Mouse (Mus musculus) forebrain, embryonic 14.5 days (tissue): ENCODE data around the gene Gcnt4. TPM values are rescaled to one million over a fixed set of nuclear protein-coding genes. Genes with fewer than 3 reads are reported as not detected.

ENCODE experiments used
- ATAC-seq: fragments of 200-750 bp; cut with Nextera tagmentation; 2 replicates; pipeline ENCODE4 v1.8.0; 2017; ENCODE audit warnings: mild to moderate bottlenecking, moderate library complexity
- DNase-seq: peaks from one replicate; pipeline ENCODE4 v3.0.0-alpha.2; 2015; ENCODE audit warnings: low spot score
- H3K27ac ChIP-seq: fragments of 300-500 bp; sonication (generic); 2 replicates; pipeline ENCODE4 v1.5.1; 2014; ENCODE audit warnings: low read depth, mild to moderate bottlenecking, control low read depth, low read length, moderate library complexity
- H3K27me3 ChIP-seq: fragments of 300-500 bp; sonication (generic); replicated peaks from 2 replicates; pipeline ENCODE4 v1.6.1; 2014; ENCODE audit warnings: low read length, control low read depth, mixed read lengths; ENCODE audit not compliant: control insufficient read depth, insufficient read depth
- H3K36me3 ChIP-seq: fragments of 300-500 bp; sonication (generic); 2 replicates; pipeline ENCODE4 v1.6.1; 2014; ENCODE audit warnings: low read length, control low read depth; ENCODE audit not compliant: control insufficient read depth, insufficient read depth
- H3K4me1 ChIP-seq: fragments of 300-500 bp; sonication (generic); 2 replicates; pipeline ENCODE4 v1.6.1; 2014; ENCODE audit warnings: antibody characterized with exemption, low read length, control low read depth; ENCODE audit not compliant: control insufficient read depth, insufficient read depth
- H3K4me2 ChIP-seq: fragments of 300-500 bp; sonication (generic); 2 replicates; pipeline ENCODE4 v1.6.1; 2014; ENCODE audit warnings: mild to moderate bottlenecking, control low read depth, low read length
- H3K4me3 ChIP-seq: fragments of 300-500 bp; sonication (generic); 2 replicates; pipeline ENCODE4 v1.5.1; 2014; ENCODE audit warnings: low read depth, low read length, control low read depth
- H3K9ac ChIP-seq: fragments of 300-500 bp; sonication (generic); 2 replicates; pipeline ENCODE4 v1.6.1; 2014; ENCODE audit warnings: mild to moderate bottlenecking, low read length, control low read depth, moderate library complexity
- H3K9me3 ChIP-seq: fragments of 300-500 bp; sonication (generic); replicated peaks from 2 replicates; pipeline ENCODE4 v1.6.1; 2016; ENCODE audit warnings: low read length, control low read depth, mixed read lengths; ENCODE audit not compliant: control insufficient read depth
- WGBS: fragments of 180-500 bp; shearing (Covaris S2); extraction: QIAGEN DNeasy Blood & Tissue Kit; methylation state at CpG from one replicate; pipeline ENCODE4 v1.1.7; 2014; 5-methylcytosine and 5-hydroxymethylcytosine counted together
- polyA plus RNA-seq: library from polyadenylated mRNA; unstranded; fragments of >200 nt; fragmentation: Nextera tagmentation; extraction: Ambion mirVana; gene quantifications from 2 replicates; pipeline ENCODE4 v1.2.1, GENCODE M21; 2014

Gene Gcnt4
- polyA plus RNA-seq, 1 experiment from 2014 or later: 0.08 TPM

DNA sequence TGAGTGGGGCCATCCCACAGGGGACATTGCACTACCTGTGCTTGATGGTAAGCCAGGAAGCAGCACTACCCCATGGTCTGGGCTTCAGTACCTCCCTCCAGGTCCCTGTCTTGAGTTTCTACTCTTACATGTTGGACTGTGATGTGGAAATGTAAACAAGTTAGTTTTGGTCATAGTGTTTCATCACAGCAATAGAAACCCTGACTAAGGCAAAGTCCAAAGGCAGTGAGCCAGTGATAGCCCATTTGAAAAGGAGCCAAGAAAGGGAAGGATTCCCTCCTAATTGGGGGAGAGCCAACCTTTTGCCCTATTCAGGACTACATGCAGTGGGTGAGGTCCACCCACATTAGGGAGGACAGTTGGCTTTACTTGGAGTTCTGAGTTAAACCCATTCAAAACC is 56.1 kb downstream of the Gcnt4 start:
- H3K27me3 ChIP-seq: no peaks in the 10 kb centered on the region
- DNase-seq (no peak), ATAC-seq (no peak)
- no peaks in the 10 kb centered on the region for H3K9me3 ChIP-seq
- H3K4me3 ChIP-seq: no peak overlapping the region
- no peak overlapping the region for H3K4me2 ChIP-seq
- H3K36me3 ChIP-seq: no peaks in the 10 kb centered on the region
- no peak overlapping the region for H3K9ac ChIP-seq
- H3K4me1 ChIP-seq: no peaks in the 10 kb centered on the region
- H3K27ac ChIP-seq: no peak overlapping the region

DNA sequence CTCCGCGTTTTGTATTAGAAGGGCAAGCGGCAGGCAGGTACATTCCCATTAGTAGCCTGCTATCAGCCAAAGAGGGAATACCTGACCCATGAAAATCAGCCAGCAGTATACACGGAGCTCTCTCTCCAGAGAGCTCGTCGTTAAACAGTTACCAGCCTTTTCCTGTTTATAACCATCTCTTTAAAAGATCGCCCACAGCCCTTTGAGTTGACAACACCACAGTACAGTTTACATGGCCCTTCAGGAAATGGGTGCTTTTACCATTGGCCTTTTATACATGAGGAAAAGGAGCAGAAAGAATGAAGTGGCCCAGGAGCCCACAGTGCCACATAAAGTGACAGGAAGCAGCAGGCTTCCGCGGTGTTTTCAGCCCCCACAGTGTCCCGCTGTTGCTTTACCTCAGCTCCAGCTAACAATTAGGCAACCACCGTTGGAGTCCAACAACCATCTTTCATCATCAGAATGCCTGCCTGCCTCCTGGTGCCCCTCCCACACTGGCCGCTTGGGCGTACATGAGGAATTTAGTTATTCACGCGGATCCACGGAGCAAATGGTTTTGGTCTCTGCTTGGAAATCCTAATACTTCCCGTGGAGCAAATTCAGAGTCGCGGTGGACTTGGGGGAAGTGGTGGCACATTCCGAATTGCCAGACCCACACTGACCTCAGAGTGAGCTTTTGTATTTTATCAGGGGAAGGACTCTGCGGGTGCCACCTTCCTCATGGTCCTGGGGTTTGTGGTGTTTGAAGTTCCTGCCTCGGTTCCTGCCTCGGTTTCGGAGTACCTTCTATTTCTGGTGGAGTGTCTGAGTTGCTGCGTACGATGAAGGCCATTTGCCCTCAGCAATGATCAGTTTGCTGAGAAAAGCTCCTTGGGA is 59.0 kb downstream of the Gcnt4 start:
- Histone ChIP-seq H3K27ac (no peak overlapping the region), H3K27me3 (no peaks in the 10 kb centered on the region), H3K4me1 (no peaks in the 10 kb centered on the region), H3K9ac (no peak overlapping the region), H3K4me3 (no peak overlapping the region), H3K4me2 (no peak overlapping the region), H3K36me3 (no peaks in the 10 kb centered on the region), H3K9me3 (no peaks in the 10 kb centered on the region)
- ATAC-seq (no peak), DNase-seq (no peak)
- WGBS: 61% methylated on average over 26 of the region's 26 CpGs

DNA sequence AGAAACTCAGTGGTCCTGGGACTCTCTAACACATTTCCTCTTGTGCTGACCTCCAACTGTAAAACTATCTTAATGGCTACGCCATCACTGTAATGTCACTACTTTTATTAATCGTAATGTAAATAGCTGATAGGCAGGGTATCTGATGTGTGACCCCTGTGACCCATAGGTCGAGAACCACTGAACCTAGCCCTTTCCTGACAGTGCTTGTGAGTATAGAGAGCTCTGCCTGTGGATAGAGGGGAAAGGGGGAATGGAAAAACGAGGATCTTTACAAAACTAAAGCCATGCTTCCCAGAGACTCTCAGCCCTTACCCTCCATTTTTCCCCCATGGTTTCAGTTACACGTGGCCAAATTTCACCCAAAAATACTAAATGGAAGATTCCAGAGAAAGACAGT is 60.2 kb downstream of the Gcnt4 start:
- Histone ChIP-seq H3K4me1 (no peaks in the 10 kb centered on the region), H3K4me2 (no peak overlapping the region), H3K36me3 (no peaks in the 10 kb centered on the region), H3K27me3 (no peaks in the 10 kb centered on the region), H3K27ac (no peak overlapping the region), H3K9ac (no peak overlapping the region), H3K9me3 (no peaks in the 10 kb centered on the region), H3K4me3 (no peak overlapping the region)
- DNase-seq (no peak), ATAC-seq (no peak)
- WGBS: 84% methylated on average over 5 of the region's 5 CpGs

DNA sequence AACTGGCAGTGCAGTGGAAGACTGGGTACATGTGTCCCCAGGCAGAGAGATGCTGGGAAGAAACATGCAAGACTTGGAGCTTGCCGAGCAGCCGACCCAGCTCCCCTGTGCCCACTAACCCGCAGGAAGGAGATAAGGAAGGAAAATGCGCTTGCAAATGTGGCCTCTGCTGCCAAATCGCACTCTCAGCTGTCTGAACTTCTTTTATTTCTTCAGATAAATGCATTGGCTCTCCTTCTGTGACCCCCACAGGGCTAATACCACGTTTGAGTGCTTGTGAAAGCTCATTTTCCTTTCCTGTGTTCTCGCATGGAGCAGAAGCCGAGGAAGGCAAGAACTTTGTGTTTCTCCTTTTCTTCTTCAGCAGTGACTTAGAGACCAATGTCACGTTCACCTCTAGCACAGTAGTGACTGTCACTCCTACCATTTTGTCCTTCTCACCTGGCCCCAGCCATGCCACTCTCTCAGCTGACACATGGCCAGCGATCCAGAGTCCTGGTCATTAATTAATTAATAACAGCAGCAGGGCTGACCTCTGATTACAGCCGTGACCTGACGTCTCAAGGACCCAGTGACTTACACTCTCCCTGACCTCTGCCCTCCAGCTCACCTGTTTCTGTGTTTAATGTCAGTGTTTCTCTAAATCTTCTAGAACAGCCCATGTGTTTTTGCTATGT is 61.2 kb downstream of the Gcnt4 start:
- H3K27me3 ChIP-seq: no peaks in the 10 kb centered on the region
- no peak for ATAC-seq
- no peak overlapping the region for H3K9ac ChIP-seq
- H3K27ac ChIP-seq: no peak overlapping the region
- no peaks in the 10 kb centered on the region for H3K36me3 ChIP-seq
- no peak for DNase-seq
- H3K4me3 ChIP-seq: no peak overlapping the region
- H3K4me1 ChIP-seq: no peaks in the 10 kb centered on the region
- H3K9me3 ChIP-seq: no peaks in the 10 kb centered on the region
- WGBS: 59% methylated on average over 12 of the region's 12 CpGs
- H3K4me2 ChIP-seq: no peak overlapping the region

DNA sequence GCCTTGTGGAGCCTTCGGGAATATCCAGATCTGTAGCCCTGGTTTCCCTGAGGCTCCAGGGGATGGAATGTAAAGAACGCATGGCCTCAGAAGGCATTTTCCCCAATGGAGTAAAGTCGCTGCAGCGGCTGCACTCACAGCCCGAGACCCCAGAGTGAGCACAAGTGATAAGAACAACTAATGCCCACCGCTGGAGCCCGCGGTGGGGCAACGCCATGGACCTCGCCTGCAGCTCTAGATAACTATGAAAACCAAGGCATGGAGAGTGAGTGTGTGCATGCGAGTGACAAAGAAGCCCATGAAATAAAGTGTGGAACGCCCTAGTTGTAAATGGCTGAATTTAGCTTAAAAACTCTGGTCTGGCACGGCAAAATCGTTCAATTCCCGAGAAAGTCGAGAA is 64.6 kb downstream of the Gcnt4 start:
- H3K9me3 ChIP-seq: no peaks in the 10 kb centered on the region
- 96% methylated on average over 16 of the region's 16 CpGs for WGBS
- ATAC-seq: no peak

DNA sequence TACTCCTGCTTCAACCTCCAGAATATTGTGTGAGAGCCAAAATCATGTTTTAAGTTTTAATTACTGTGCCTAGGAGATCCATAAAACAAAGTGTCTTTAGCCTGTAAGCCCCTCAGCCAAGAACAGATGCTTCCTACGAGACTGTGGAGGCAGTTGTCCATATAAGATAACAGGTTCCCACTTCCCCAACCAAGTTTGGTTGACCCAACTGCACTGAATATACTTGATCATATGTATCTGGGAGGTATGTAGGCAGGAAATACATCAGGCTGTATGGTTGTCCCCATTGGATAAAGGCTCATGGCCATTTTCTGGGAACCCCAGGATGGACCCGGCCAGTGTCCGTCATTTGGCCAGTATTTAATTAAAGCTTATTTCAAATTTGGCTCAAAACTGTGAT is 65.6 kb downstream of the Gcnt4 start:
- H3K4me2 ChIP-seq: no peak overlapping the region
- no peak overlapping the region for H3K27ac ChIP-seq
- H3K36me3 ChIP-seq: no peaks in the 10 kb centered on the region
- no peaks in the 10 kb centered on the region for H3K4me1 ChIP-seq
- no peaks in the 10 kb centered on the region for H3K27me3 ChIP-seq
- WGBS: over 99% methylated on average over 3 of the region's 3 CpGs
- ATAC-seq: no peak
- H3K9me3 ChIP-seq: no peaks in the 10 kb centered on the region
- H3K4me3 ChIP-seq: no peak overlapping the region
- H3K9ac ChIP-seq: no peak overlapping the region
- DNase-seq: no peak

More for the DNA sequence above, 64.6 kb downstream of the Gcnt4 start:
- no peak overlapping the region for H3K4me2 ChIP-seq
- H3K9ac ChIP-seq: no peak overlapping the region
- H3K36me3 ChIP-seq: no peaks in the 10 kb centered on the region
- no peak overlapping the region for H3K4me3 ChIP-seq
- H3K27ac ChIP-seq: no peak overlapping the region
- no peaks in the 10 kb centered on the region for H3K4me1 ChIP-seq
- no peaks in the 10 kb centered on the region for H3K27me3 ChIP-seq
- DNase-seq: no peak

DNA sequence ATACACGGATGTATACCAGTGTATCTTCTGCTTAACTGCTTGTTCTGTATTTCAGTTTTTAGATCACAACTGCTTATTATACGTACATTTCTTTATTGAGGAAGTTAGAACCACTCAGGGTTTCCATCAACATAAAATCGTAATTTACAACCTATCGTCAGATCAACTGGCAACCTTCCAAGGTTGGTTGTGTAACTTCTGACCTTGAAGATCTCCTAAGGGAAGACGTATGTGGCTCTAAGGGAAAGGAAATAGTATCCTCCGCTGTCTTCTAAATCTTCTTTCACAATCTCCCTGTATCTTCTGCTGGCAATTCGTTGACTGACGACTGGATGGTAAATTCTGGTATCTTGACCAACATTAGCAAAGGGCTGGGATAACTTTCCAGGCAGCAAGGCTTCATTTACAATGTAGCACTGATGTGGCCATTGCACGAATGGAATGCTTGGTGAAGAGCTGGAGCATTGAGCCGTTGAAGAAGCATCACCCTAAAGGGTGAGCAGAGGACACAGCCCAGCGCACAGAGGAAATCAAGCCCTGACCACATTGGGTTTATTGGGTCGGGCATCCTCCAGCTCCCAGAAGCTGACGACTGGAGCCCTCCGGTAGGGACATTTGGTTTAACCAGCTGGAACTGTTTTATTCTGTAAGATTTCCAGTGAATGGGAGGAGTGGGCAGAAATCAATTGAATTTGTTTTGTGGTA is 66.2 kb downstream of the Gcnt4 start:
- Histone ChIP-seq H3K9me3 (no peaks in the 10 kb centered on the region), H3K4me2 (no peak overlapping the region), H3K27ac (no peak overlapping the region), H3K36me3 (no peaks in the 10 kb centered on the region), H3K4me3 (no peak overlapping the region), H3K4me1 (no peaks in the 10 kb centered on the region), H3K9ac (no peak overlapping the region), H3K27me3 (no peaks in the 10 kb centered on the region)
- no peak for ATAC-seq
- WGBS: 89% methylated on average over 14 of the region's 14 CpGs
- DNase-seq: no peak

DNA sequence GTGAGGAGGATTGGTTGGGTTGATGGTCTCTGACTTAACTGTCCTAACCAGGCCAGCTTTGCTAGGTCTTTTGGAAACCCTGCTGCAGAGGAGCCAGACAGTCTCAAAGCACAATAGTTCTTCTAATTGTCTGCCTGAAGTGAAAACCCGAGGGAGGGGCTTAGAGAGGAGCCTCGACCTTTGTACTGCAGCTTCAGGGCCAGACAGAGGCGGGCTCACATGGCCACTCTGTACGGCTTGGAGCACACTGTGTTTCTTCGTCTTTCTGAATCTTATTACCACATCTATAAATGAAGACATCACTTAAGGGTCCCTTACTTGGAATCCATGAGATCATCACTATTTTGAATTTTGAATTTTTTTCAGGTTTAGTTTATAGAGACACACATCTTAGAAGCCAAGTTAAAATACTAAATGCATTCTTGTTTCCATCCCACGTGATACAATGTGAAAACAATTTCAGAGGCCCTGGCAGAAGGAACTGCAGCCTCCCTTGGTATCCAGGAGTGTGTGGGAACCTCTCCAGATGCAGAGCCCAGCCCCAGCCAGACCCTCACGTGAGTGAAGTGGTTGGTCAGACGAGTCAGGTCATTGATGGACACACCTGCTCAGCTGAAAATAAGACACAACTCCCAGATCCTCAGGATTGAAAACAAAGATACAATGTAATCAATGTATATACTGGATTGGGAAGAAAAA is 69.0 kb downstream of the Gcnt4 start:
- no peaks in the 10 kb centered on the region for H3K9me3 ChIP-seq
- no peak overlapping the region for H3K4me3 ChIP-seq
- 40% methylated on average over 8 of the region's 8 CpGs for WGBS
- H3K4me1 ChIP-seq: no peaks in the 10 kb centered on the region
- no peak for ATAC-seq
- DNase-seq: no peak
- H3K36me3 ChIP-seq: no peaks in the 10 kb centered on the region
- H3K27me3 ChIP-seq: no peaks in the 10 kb centered on the region
- H3K27ac ChIP-seq: no peak overlapping the region
- no peak overlapping the region for H3K4me2 ChIP-seq
- H3K9ac ChIP-seq: no peak overlapping the region
